Mouse (Mus musculus): Measurements from ENCODE around the gene Kif1b. TPM values are rescaled to one million over a fixed set of nuclear protein-coding genes. Genes with fewer than 3 reads are reported as not detected.

Kif1b gene
- polyA plus RNA-seq, 1 experiment from 2014 or later = 5.5 TPM

- Histone ChIP-seq H3K27ac (ENCODE audit: low read length) (no peak overlapping the region; the same call in 1 of the 2 replicates), H3K36me3 (ENCODE audit: control insufficient read depth, insufficient read depth) (no peaks in the 10 kb centered on the region), H3K9me3 (replicated peaks; ENCODE audit: control insufficient read depth, low read length) (no peaks in the 10 kb centered on the region), H3K27me3 (ENCODE audit: control insufficient read depth, insufficient read depth, low read depth, low read length) (no peaks in the 10 kb centered on the region), H3K4me2 (ENCODE audit: low read depth, low read length) (no peak overlapping the region), H3K4me3 (ENCODE audit: low read depth, low read length) (no peak overlapping the region), H3K9ac (ENCODE audit: low read depth, low read length) (no peak overlapping the region), H3K4me1 (ENCODE audit: control insufficient read depth, low read depth, low read length) (peaks cover 8% of the 10 kb centered on the region)
- ATAC-seq (ENCODE audit: low read depth) = no peak
- WGBS (ENCODE audit: insufficient replicate concordance) = 69% methylated on average over 5 of the region's 5 CpGs
Measured at GRCm38 (mm10) chr4:149133395-149133794, 174.1 kb downstream of the Kif1b start.

DNA sequence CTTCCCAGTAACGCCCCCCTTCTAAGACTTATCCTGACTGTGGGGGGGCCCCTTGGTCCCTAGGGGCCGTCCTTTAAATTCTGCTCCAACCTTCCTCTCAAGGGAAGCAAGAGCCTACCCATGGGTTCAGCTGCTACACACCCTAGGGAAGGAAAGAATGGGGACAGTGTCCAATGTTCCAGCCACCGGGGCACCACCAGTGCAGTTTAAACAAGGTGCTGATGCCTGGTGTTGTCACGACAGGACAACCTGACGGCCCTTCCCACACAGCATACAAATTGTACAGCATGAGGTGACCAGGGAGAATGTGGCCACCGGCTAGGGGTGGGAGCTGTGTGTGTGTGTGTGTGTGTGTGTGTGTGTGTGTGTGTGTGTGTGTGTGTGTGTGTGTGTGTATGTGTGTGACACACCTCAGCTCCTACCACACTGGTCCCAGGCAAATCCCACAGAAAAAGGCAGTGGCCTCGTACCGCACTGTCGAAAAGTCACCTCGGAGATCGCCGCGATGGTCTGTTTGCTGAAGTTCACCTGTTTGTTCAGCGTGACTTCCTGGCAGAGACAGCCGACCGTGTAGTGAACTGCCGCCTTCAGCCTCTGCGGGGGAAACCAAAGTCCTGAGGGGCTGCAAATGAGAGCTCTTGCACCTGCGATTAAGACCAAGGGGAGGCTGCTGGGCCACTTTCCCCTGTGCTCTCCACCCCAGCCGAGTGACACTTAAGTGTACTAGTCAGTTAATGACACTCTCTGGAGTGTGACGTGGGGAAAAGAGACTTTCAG lies 175.5 kb downstream of the Kif1b start:
- Histone ChIP-seq H3K4me2 (ENCODE audit: low read depth, low read length) (no peak overlapping the region), H3K4me3 (ENCODE audit: low read depth, low read length) (no peak overlapping the region), H3K27ac (ENCODE audit: low read length) (peak overlapping the region; percentile 21; the same call in 1 of the 2 replicates), H3K36me3 (ENCODE audit: control insufficient read depth, insufficient read depth) (no peaks in the 10 kb centered on the region), H3K9me3 (replicated peaks; ENCODE audit: control insufficient read depth, low read length) (no peaks in the 10 kb centered on the region), H3K27me3 (ENCODE audit: control insufficient read depth, insufficient read depth, low read depth, low read length) (no peaks in the 10 kb centered on the region), H3K4me1 (ENCODE audit: control insufficient read depth, low read depth, low read length) (peaks cover 7% of the 10 kb centered on the region), H3K9ac (ENCODE audit: low read depth, low read length) (no peak overlapping the region)
- ATAC-seq (ENCODE audit: low read depth) = peak; percentile 50; the same call in 1 of the 2 replicates
- WGBS (ENCODE audit: insufficient replicate concordance) = 74% methylated on average over 21 of the region's 21 CpGs

DNA sequence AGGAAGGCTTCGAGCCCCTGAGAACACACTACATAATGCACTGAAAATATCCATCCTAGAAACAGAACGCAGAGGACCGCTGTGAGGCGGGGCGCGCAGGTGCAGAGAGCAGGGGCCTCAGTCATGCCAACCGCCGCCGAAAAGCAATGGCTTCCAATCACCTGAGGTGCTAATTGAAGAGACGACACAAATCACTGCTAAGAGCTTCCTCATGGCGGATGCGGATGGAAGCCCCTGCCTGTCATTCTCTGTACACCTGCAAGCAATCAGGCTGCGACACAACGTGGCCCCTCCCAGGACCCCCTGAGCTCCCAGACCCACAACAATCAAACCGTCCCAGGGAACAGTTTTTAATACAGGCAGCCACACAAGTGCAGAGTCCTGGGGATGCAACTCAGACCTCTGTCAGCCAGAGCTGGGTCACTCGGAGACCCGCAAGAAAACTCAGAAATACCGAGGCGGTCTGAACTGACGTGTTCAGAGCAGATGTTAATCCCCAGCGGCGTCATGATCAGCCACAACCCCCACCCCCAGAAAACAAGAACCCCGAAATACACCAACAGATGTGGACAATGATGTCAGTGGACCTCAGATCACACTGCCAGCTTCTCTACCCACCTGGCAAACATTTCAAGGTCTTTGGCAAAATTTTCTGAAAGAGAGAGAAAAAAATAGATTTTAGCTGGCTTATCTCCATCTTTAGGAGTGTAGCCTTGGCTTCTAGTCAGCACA lies 176.3 kb downstream of the Kif1b start:
- 83% methylated on average over 23 of the region's 23 CpGs for WGBS (ENCODE audit: insufficient replicate concordance)
- H3K9me3 ChIP-seq (replicated peaks; ENCODE audit: control insufficient read depth, low read length) = no peaks in the 10 kb centered on the region
- H3K4me3 ChIP-seq (ENCODE audit: low read depth, low read length) = no peak overlapping the region
- H3K4me2 ChIP-seq (ENCODE audit: low read depth, low read length) = no peak overlapping the region
- no peaks in the 10 kb centered on the region for H3K27me3 ChIP-seq (ENCODE audit: control insufficient read depth, insufficient read depth, low read depth, low read length)
- H3K9ac ChIP-seq (ENCODE audit: low read depth, low read length) = no peak overlapping the region
- no peaks in the 10 kb centered on the region for H3K36me3 ChIP-seq (ENCODE audit: control insufficient read depth, insufficient read depth)
- no peaks in the 10 kb centered on the region; the same call in 1 of the 2 replicates for H3K4me1 ChIP-seq (ENCODE audit: control insufficient read depth, low read depth, low read length)
- H3K27ac ChIP-seq (ENCODE audit: low read length) = no peak overlapping the region
- no peak for ATAC-seq (ENCODE audit: low read depth)

- Histone ChIP-seq H3K4me3 (ENCODE audit: low read depth, low read length) (no peak overlapping the region), H3K9ac (ENCODE audit: low read depth, low read length) (no peak overlapping the region), H3K27ac (ENCODE audit: low read length) (no peak overlapping the region), H3K27me3 (ENCODE audit: control insufficient read depth, insufficient read depth, low read depth, low read length) (no peaks in the 10 kb centered on the region), H3K36me3 (ENCODE audit: control insufficient read depth, insufficient read depth) (no peaks in the 10 kb centered on the region), H3K9me3 (replicated peaks; ENCODE audit: control insufficient read depth, low read length) (no peaks in the 10 kb centered on the region), H3K4me2 (ENCODE audit: low read depth, low read length) (no peak overlapping the region), H3K4me1 (ENCODE audit: control insufficient read depth, low read depth, low read length) (no peaks in the 10 kb centered on the region; the same call in none of the 2 replicates)
- no peak for ATAC-seq (ENCODE audit: low read depth)
- WGBS (ENCODE audit: insufficient replicate concordance) = 71% methylated on average over 18 of the region's 18 CpGs
Measured at GRCm38 (mm10) chr4:149128467-149128866, 179.0 kb downstream of the Kif1b start.

DNA sequence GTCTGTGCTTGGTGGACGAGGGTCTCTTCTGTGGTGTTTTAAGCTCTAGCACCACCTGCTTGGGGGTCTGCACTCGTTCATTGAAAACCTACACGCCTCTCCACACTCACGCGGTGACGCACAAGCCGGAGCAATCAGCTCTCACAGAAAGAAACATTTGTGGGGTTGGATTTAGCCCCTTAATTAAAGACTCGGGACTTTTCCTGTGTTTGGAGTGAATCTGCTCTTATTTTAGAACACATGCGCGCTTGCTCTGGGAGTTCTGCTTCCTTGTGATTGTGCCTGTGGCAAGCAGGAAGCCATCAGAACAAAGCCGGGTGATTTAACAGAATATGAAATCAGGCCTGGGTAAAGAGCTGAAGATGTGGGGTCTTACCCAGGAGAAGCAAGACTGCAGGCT lies 180.8 kb downstream of the Kif1b start, which contains the start of gene Cort:
Gene Cort (minus strand): TSS at position 101 of the 400 bp plus-strand sequence.
- no peak within 1 kb of the TSS for H3K4me3 ChIP-seq (ENCODE audit: low read depth, low read length)
- no peaks in the 10 kb centered on the region; the same call in 1 of the 2 replicates for H3K4me1 ChIP-seq (ENCODE audit: control insufficient read depth, low read depth, low read length)
- H3K4me2 ChIP-seq (ENCODE audit: low read depth, low read length) = no peak within 1 kb of the TSS
- no peaks in the 10 kb centered on the region for H3K27me3 ChIP-seq (ENCODE audit: control insufficient read depth, insufficient read depth, low read depth, low read length)
- no peak within 1 kb of the TSS for H3K27ac ChIP-seq (ENCODE audit: low read length)
- H3K9ac ChIP-seq (ENCODE audit: low read depth, low read length) = no peak within 1 kb of the TSS
- H3K36me3 ChIP-seq (ENCODE audit: control insufficient read depth, insufficient read depth) = no peaks in the 10 kb centered on the region
- WGBS (ENCODE audit: insufficient replicate concordance) = 79% methylated on average over 11 of the region's 11 CpGs
- no peaks in the 10 kb centered on the region for H3K9me3 ChIP-seq (replicated peaks; ENCODE audit: control insufficient read depth, low read length)
- ATAC-seq (ENCODE audit: low read depth) = no peak

Other genes starting within 250 kb of the Kif1b start
- gene Pex14, start 207.8 kb downstream of the Kif1b start, polyA plus RNA-seq (2015; fragmentation: Nextera tagmentation; extraction: Ambion mirVana) = 28.7 and 31.1 TPM in 2 replicates
- 16.0 and 17.0 TPM in 2 replicates for gene Dffa, start 203.5 kb downstream of the Kif1b start, polyA plus RNA-seq (2015; fragmentation: Nextera tagmentation; extraction: Ambion mirVana)
- not detected in 2 replicates for gene Cort, start 180.9 kb downstream of the Kif1b start, polyA plus RNA-seq (2015; fragmentation: Nextera tagmentation; extraction: Ambion mirVana)
- 10.6 and 12.3 TPM in 2 replicates for gene Cenps, start 170.1 kb downstream of the Kif1b start, polyA plus RNA-seq (2015; fragmentation: Nextera tagmentation; extraction: Ambion mirVana)
- 64.0 and 69.6 TPM in 2 replicates for gene Pgd, start 140.9 kb downstream of the Kif1b start, polyA plus RNA-seq (2015; fragmentation: Nextera tagmentation; extraction: Ambion mirVana)
- 9.2 and 10.3 TPM in 2 replicates for gene Ube4b, start 119.1 kb upstream of the Kif1b start, polyA plus RNA-seq (2015; fragmentation: Nextera tagmentation; extraction: Ambion mirVana)
- gene Rbp7, start 147.3 kb upstream of the Kif1b start, polyA plus RNA-seq (2015; fragmentation: Nextera tagmentation; extraction: Ambion mirVana) = 0.14 TPM in 1 of 2 replicates, not detected in the other
- gene Tmem274, start 169.7 kb upstream of the Kif1b start, polyA plus RNA-seq (2015; fragmentation: Nextera tagmentation; extraction: Ambion mirVana) = 0.14 TPM in 1 of 2 replicates, not detected in the other
- gene Nmnat1, start 177.5 kb upstream of the Kif1b start, polyA plus RNA-seq (2015; fragmentation: Nextera tagmentation; extraction: Ambion mirVana) = 4.7 and 5.2 TPM in 2 replicates
- 9.1 and 9.7 TPM in 2 replicates for gene Lzic, start 177.5 kb upstream of the Kif1b start, polyA plus RNA-seq (2015; fragmentation: Nextera tagmentation; extraction: Ambion mirVana)
- gene Ctnnbip1, start 210.5 kb upstream of the Kif1b start, polyA plus RNA-seq (2015; fragmentation: Nextera tagmentation; extraction: Ambion mirVana) = 7.2 and 8.4 TPM in 2 replicates

Data from liver, embryonic 16.5 days (tissue).